Mouse (Mus musculus) T-cell, adult 2 months (primary cell): ENCODE measurements around the gene Ttll4.

Source experiments
- DNase-seq: peaks from one replicate; pipeline ENCODE4 v3.0.0; 2022; ENCODE audit warnings: low spot score

Gene Ttll4

GRCm38 (mm10) chr1:74661448-74662195, at the start of gene Ttll4:
Ttll4 (plus strand) TSS chr1:74661745.
- DNase-seq, result peak; percentile 89

- DNase-seq, result no peak
Observed at GRCm38 (mm10) chr1:74624183-74624582, 37.4 kb upstream of the Ttll4 start.

- no peak for DNase-seq
Observed at GRCm38 (mm10) chr1:74626076-74626475, 35.5 kb upstream of the Ttll4 start.

- DNase-seq, result no peak
Observed at GRCm38 (mm10) chr1:74628001-74628400, 33.5 kb upstream of the Ttll4 start.

- no peak for DNase-seq
Observed at GRCm38 (mm10) chr1:74632734-74633133, 28.8 kb upstream of the Ttll4 start.

- DNase-seq, result no peak
Observed at GRCm38 (mm10) chr1:74643524-74643923, 18.0 kb upstream of the Ttll4 start.

GRCm38 (mm10) chr1:74643926-74644325, 17.6 kb upstream of the Ttll4 start:
- no peak for DNase-seq

GRCm38 (mm10) chr1:74662253-74662865, 814 bp downstream of the Ttll4 start:
- DNase-seq, result no peak

- no peak for DNase-seq
Observed at GRCm38 (mm10) chr1:74665153-74665552, 3.6 kb downstream of the Ttll4 start.

GRCm38 (mm10) chr1:74668371-74668770, 6.8 kb downstream of the Ttll4 start:
- DNase-seq, result no peak

GRCm38 (mm10) chr1:74672731-74673130, 11.2 kb downstream of the Ttll4 start:
- no peak for DNase-seq

GRCm38 (mm10) chr1:74676863-74677262, 15.3 kb downstream of the Ttll4 start:
- no peak for DNase-seq

- DNase-seq, result no peak
Observed at GRCm38 (mm10) chr1:74677843-74678242, 16.3 kb downstream of the Ttll4 start.

GRCm38 (mm10) chr1:74687131-74687530, 25.6 kb downstream of the Ttll4 start:
- no peak for DNase-seq

- DNase-seq, result no peak
Observed at GRCm38 (mm10) chr1:74693891-74694583, 32.5 kb downstream of the Ttll4 start.

- no peak for DNase-seq
Observed at GRCm38 (mm10) chr1:74695836-74696235, 34.3 kb downstream of the Ttll4 start.

GRCm38 (mm10) chr1:74697416-74697815, 35.9 kb downstream of the Ttll4 start:
- no peak for DNase-seq

GRCm38 (mm10) chr1:74698353-74698752, 36.8 kb downstream of the Ttll4 start:
- no peak for DNase-seq

- no peak for DNase-seq
Observed at GRCm38 (mm10) chr1:74698791-74699190, 37.2 kb downstream of the Ttll4 start.

- DNase-seq, result no peak
Observed at GRCm38 (mm10) chr1:74702142-74702553, 40.6 kb downstream of the Ttll4 start.

- DNase-seq, result no peak
Observed at GRCm38 (mm10) chr1:74704156-74704555, 42.6 kb downstream of the Ttll4 start.

- DNase-seq, result no peak
Observed at GRCm38 (mm10) chr1:74705016-74705415, 43.5 kb downstream of the Ttll4 start.

GRCm38 (mm10) chr1:74709566-74709965, 48.0 kb downstream of the Ttll4 start:
- DNase-seq, result no peak
